Mouse (Mus musculus): ENCODE measurements at regions not wholly inside any gene's neighbourhood (a gene's known extent, or its start where the extent isn't known, plus 50 kb on each side); places are given as distances from the start of the nearest gene placed in this dataset.
A peak's percentile ranks its signal among the peaks of the same experiment; 100 is the strongest.
"Not testable (repeated sequence)": the region's sequence is repeated elsewhere in the genome, so short reads cannot be mapped to it uniquely, and the experiment has no call there.

DNA sequence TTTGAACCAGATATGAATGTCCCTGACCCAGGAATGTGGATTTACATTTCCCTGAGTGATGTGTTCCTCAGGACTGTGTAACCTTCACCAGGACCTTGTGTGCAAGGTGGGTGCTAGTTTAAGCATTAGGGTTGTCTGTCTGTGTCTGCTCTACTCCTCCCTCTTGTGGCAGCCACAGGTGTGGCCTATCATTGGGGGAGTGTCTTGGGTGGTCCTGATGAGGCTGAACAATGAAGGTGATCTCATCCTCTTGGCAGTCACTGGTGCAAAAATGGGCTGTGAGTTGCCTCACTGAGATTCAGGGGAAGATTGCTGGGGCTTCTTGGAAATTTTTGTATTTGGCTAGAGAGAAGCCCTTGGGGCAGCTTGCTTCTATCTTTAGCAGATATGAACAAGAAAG is 179.4 kb upstream of the Ube2e1 start:
- DNase-seq = no peak

DNA sequence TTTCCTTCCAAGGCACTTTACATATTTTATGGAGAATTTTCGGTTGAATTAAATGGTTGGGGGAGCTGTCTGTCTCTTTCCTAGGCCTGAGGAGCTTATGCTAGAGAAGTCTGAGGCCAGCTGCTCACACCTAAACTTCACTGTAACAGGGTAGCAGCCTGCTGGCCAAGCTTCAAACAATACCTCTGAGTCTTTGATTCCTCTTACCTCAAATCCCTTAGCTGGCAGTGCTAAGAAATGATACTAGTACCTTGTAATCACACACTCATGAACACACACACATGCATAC is 176.6 kb upstream of the Ube2e1 start:
- no peak for DNase-seq

DNA sequence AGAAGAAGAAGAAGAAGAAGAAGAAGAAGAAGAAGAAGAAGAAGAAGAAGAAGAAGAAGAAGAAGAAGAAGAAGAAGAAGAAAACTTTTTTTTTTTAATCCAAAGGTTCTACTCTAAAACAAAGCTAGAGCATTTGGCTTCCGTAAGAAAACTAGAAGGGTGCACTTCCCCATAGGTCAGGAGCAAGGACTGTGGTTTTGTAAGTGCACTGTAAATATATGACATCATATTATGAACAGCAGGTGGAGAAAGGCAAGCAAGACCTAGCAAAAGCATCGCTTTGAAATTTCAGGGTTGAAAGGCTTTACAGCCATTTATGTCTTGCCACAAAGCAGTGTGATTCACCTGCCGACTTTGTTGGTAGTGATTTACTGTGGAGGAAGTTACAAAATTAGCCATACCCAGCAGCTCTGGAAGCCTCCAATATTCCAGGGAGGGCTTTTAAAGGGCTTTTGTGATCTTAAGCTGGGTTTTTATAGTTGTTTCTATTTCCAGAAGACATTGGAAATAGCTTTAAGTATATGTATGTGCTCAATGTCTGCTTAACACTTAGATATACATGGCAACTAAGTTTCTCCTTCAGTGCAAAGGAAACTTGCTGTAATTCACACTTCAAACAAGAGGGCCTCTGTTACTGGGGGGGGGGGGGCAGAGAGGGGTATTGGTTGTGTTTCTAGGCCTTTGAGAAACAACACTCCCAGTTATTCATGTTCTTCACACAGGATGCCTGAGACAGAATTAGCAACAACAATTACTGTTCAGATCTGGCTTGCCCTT is 176.1 kb upstream of the Ube2e1 start:
- no peak for DNase-seq

DNA sequence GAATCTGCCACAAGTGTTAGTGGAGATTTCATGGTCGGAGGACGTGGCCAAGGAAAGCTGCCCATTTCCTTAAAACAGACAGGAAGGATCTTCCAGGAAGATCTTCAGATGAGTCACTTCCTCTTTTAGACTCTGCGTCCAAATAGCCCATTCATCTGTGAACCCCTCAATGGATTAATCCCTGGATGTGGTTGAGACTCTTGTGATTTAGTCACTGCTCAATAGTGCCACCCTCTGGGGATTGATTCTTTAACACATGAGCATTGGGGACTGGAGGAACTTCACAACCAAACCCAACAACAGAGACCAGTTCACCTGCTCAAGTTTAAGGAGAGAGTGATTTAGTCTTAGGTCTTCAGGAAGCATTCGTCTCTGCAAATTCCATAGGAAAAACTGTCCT is 174.5 kb upstream of the Ube2e1 start:
- peak; percentile 20 to 29 for DNase-seq

DNA sequence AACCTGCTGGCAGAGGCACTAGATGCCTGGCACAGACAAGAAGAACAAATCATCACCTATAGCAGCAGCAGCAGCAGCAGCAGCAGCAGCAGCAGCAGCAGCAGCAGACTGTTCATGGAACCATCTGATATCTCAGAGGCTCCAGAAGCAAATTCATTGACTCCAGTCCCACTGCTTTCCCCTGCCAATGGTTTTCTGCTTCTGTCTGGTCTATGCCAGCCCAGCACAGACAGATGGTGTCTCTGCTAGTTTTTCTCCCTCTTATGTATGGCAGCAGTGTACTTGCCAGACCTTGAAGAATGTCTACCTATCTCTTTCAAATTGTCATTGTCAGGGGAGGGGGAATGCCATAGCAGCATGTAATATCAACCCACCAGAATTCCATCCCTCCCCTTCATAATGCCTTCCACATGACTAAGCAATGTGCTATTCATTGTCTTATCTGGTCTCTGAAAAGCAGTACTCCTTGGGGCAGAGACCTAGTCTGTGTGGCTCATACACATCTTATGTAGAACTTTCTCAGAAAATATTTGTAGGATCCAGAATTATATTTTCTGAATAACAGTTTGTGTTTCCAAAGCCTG is 168.7 kb upstream of the Ube2e1 start:
- no peak for DNase-seq

DNA sequence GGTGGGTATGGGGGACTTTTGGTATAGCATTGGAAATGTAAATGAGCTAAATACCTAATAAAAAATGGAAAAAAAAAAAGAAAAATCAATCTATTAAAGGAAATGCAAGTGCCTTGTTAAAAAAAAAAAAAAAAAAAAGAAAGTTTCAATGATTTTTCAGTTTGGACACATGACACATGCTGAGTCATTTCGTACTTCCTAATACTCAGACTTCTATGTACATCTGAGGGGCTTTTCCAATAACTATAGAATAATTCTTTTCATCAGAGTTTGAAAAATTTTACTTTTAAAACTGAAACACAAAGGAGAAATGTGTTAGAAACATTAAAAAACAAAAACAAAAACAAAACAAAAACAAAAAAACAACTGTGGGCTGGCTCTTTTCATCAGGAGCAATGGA is 162.4 kb upstream of the Ube2e1 start:
- DNase-seq = no peak

DNA sequence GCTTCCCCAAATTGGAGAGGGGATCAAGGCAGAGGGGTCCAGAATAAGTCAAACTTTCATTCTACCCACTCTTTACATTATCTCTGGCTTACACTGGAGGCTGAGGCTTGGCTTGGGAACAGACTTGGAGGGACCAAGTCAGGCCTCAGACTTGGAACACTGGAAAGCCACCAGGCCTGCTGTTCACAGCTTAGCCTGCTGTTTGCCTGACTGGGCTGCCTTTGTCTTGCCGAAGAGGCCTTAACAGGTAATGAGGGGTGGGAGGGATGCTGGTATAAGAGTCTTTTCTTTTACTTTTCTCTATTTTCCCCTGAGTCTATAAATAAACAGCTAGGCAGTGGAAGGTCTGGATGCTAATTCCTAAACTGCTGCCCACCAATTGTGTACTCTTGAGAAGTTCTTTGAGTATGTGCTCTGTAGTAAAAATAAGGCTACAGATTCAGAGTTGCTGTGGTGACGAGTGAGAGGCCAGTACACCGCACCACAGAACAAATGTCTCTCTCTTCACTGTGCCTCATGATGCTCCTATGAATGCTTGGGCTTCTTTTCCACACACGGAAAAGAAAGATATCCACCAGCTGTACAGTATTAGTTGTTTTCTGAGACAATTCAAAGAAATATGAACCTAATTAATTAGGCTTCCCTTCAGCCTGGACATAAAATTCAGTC is 154.6 kb upstream of the Ube2e1 start:
- DNase-seq = no peak

DNA sequence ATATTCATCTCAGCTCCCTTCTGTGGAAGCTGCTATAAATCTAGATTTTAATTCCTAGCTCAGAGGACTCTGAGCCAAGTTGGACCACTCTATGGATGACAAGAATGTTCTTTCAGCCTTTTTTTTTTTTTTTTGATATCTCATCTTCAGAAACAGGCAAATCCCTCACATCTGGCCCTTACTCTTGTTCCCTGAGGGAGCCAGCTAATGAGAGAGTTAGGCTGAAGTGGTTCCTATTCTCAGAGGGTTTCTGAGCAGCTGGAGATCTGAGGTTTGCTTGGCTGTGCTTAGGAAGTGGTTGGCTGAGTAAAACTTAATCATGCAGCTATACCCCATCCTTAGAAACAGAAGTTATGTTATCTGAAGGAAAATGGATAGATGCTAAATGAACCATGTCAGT is 153.9 kb upstream of the Ube2e1 start:
- no peak for DNase-seq

DNA sequence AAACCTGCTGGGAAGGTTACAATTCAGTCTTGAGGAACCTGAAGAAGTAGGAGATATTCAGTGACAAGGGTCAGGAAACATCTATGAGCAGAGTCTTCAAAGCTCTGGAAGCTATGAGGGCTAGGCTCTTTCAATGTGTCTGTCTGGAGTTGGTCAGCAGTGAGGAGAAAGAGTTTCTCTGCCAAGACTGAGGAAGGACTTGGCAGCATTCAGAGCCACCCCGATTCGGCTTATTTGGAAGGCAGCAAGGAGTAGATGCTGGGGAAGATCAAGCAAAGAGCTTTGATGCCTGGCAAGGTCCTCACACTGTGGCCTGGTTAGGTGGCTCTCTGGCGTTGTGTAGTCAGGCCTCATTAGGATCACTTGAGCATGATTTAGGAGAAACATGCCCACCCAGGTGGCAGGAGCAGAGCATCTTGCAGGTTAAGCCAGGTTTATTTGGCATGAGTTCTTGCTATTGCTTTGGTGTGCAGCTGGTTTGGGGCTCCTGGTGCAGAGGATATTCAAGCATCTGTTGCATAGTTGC is 145.2 kb upstream of the Ube2e1 start:
- no peak for DNase-seq

DNA sequence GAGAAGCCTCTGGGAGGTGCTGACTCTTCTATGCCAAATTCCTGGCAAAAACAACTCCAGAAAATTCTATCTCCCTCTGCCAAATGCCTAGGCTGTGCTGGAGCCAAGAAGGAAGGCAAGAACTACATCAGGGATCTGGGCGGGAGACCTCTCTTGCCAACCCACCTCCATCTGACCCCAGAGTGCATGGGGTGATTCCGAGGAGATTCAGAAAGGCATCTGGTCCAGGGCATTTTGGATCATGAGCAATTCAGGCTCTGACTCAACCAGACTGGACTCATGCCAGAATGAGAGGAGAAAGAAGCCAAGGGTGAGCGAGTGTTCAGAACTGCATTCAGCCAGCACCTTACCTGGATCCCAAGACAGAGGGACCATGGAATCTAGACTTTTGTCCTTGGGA is 137.0 kb upstream of the Ube2e1 start:
- DNase-seq = peak in 1 of 2 experiments; percentile 9

DNA sequence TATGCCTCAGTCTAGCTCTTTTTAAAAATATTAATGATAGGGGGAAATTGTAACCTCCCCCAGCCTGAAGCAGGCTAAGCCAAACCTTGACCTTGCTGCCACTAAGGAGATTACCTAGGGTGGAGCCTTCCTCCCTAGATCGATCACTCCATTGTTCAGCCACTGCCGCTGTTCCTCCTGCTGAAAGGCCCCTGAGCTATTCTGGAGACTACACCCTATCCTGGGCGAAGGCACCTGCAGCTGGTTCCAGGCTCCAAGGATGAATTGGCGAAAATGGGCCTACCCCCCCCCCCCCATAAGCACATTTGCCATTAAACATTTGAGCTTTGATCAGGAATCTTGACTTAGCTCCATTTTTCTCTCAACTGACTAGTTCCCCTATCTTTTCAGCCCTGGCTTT is 135.2 kb upstream of the Ube2e1 start:
- not testable (repeated sequence) for DNase-seq

DNA sequence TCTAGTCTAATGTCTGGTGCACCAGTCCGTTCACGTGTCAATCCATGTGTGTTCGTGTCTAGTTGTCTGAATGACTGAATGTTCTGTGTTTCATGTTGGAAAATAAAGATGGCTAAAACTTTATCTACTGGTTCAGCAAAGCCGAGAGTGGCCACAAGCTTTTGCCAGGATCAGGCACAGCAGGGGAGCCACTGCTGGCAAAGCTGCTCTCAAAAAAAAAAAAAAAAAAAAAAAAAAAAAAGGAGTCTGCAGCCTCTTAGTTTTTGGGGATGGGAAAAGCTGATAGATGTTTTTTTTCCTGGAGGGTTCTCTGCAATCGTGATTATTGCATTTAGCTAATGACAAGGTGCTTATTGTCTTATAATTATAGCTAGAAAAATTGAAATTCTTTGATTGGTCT is 132.5 kb upstream of the Ube2e1 start:
- not testable (repeated sequence) for DNase-seq

DNA sequence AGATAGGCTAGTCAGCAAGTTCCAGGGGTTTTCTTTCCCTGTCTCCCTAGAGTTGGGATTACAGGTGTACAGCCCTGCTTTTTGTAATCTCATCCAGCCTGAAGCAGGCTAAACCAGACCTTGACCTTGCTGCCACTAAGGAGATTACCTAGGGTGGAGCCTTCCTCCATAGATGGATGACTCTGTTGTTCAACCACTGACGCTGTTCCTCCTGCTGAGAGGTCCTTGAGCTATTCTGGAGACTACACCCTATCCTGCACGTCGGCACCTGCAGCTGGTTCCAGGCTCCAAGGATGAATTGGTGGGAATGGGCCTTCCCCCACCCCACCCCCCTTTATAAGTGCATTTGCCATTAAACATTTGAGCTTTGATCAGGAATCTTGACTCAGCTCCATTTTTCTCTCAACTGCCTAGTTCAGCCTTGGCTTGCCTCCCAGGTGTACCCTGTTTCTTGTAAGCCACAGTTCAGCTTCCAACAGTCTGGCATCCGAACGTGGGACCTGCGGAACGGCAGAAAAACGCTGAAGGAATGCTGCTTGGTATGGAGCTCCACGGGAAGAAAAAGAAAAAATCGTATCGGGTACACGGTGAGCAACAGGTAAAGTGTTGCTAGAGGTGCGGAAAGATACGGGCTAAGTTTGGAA is 131.7 kb upstream of the Ube2e1 start:
- DNase-seq = no peak

DNA sequence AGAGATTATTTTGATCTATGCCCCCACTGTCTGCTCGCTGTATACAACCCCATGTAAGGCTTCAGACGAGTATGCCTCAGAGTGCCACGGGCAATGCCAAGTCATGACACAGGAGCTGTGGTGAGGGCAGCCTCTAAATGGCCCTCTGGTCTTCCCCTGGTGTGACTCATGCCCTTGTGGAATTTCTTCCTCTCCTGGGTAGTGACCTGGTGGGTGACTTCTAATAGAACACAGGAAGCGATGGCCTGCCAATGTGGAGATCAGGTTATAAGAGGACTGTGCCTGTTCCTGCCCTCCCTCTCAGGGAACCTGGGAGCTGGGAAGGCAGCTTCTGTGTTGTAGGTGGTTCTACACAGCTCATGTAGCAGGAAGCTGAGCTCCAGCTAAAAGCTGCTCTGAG is 130.7 kb upstream of the Ube2e1 start:
- DNase-seq = no peak

DNA sequence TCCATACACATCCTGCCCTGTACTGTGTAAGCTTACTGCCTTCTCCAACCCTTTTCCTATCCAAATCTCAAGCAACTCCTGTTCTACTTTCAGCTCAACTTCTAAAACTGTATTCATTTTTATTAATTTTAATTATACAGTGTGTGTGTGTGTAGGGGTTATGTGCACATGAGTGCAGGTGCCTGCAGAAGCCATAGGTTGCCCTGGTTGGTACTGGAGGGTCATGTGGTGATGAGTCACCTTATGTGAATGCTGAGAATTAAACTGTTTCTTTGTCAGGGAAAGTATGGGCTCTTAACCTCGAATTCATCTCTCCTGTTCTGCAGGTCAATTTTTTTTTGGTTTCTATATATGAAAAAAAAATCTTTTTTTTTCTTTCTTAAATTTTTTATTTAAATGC is 117.0 kb upstream of the Ube2e1 start:
- no peak for DNase-seq

DNA sequence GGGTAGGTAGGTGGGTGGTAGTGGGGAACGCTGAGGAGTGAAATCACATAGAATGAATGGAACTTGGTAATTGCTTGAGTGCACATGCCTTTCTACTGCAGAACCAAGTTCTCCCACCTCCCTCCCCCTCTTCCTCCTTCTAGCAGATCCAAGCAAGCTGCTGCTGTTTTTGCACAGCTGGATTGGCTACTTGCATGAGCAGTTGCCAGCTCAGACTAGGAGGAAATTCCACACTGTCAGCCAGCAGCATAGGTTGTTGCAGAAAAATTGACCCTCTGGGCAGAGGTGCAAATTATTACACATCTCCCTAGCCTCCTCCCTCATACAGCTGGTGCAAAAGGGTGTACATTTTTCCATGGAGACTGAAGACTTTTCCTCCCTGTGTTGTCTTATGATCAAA is 112.8 kb upstream of the Ube2e1 start:
- DNase-seq = no peak

DNA sequence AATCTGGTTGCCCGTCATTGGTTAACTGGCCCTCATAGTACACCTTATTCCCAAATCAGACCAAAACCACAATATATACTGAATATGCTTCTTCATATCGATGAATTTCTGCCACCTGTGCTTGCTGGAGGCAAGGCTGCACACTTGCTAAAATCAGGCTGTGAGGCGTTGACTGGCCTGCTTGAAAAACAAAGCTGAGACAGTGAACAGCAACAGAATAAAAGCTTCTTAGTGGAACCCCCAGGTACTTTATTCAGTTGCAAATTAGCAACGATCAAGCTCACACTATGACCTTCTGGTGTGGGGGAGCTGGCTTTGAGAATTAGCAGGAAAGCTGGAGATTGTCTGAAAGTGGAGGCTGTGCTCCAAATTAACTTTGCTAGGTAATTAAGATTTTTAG is 97.3 kb upstream of the Ube2e1 start:
- DNase-seq = not testable (repeated sequence)

DNA sequence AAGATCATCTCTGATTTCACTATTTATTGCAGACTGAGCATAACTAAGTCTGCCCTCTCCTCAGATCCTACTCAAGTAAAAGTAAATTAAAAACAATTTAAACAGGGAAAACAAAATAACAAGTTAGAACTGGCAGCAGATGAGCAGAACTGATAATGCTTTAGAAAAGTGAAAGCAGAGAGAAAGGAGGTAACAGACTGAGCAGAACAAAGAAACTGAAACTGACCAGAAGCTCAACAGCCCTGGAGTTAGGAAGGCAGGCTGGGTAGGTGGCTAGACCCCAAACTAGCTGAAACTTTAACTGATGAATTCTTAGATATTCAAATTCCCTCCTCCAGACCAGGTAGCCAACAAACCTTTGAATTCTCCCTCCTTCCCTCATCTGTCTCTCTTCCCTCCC is 94.2 kb upstream of the Ube2e1 start:
- DNase-seq = no peak

DNA sequence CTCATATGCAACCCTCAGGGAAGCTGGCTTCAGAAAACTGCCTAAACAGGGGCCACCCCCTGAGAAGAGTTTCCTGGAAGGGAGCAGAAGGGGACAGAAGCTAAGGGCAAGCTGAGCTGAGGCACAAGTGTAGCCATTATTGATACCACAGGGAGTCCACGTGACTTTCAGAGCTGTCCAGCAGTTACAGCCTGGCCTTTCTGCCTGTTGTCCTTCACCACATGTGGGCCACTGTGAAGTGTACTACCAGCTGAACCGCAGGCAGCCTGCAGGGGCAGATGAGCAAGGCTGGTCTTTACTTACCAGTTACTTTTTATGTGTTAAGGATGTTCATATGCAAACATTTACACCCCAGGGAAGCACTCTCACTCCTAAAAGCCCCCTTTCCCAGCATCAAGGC is 85.2 kb upstream of the Ube2e1 start:
- no peak for DNase-seq

DNA sequence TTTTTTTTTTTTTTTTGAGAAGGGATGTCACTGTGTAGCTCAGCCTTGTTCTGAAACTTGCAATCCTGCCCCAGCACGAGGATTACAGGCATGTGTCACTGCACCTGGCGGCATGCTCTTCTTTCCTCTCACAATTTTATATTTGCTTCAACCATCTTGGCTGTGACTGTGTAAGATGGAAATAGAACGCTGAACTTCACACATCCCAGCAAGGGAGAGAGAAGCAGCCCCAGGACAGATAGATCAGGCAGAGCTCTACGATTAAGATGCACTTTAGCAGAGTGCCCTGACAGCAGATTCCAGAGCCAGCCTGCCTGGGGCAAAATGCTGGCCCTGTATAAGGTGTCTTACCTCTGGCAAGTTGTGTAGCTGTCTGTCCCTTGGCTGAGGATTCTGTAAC is 84.7 kb upstream of the Ube2e1 start:
- no peak for DNase-seq

DNA sequence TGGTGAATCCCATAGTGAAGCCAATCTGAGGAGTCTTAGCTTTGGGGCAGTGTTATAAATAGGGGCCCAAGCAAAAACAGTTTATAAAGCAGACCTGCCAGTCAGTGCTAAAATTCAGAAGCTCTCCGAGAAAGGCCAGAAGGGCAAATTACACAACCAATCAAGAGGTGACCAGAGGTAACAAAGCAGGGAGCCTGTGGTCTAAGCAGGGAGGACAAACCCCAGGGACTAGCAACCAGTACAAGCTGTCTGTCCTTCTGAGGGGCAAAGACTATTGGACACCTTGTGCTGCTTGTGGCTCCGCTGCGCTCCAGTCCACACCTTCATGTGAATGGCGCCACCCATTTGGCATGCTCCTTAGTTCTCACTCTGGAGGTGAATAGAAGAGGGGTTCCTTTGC is 67.3 kb upstream of the Ube2e1 start:
- peak in 1 of 2 experiments; percentile 19 for DNase-seq

DNA sequence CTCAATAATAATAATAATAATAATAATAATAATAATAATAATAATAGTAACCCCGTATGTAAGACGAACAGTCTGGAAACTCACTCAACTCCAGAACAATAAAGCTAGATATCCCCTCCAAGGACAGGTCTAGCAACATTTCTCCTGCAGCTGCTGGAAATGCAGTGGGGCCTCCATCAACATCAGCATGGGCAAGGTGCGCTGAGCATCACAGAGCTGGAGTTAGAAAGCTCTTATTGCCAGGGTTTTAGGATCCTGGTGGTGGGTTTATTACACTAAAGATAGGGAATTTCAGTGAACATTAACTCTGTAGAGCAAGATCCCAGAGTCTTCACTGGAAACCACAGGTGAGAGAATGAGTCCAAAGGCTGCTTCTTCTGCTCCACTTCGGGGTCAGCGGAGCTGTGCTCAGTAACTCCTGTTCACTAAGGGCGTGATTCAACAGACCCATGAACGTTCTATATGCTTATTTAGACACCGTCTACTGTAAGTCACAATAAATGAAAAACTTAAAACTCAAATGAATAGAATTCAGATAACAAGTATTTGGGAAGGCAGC is 64.6 kb upstream of the Ube2e1 start:
- peak; percentile 17 to 27 for DNase-seq

DNA sequence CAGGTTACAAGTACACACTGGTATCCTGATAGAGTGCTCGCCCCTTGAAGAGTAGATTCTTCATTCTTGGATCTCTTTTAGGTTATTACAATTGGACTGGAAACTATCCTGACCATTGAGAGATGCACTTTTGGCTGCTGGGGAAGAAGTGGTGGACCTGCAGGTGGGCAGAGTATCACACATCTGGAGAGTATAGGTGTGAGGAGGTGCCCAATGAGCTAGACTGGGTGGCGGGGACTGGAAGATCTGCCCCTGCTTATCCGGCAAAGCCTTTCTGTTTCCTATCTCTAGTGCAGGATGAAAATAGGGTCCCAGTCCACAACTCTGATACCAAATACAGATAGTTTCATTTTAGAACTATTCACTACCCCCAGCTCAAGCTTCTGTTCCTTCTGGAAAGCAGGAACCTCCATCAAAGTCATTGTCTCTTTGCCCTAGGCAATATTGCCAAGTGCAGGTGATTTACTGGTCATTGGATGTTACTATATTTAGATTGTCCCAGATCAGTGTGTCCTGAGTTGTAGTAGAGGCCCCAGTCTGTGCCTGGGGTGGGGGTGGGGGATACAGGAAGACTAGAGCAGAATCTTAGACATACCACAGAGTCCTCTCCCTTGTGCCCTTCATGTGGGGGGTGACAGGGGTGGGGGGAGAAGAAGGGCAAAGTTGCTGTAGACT is 62.5 kb upstream of the Ube2e1 start:
- no peak for DNase-seq

Measured in kidney, adult 8-10 months (tissue).